Mouse (Mus musculus) kidney, postnatal 0 days (tissue): ENCODE results near the gene Zdhhc9. TPM values are rescaled to one million over a fixed set of nuclear protein-coding genes. Genes with fewer than 3 reads are reported as not detected.
A peak's percentile ranks its signal among the peaks of the same experiment; 100 is the strongest.
"Not testable (repeated sequence)": the region's sequence is repeated elsewhere in the genome, so short reads cannot be mapped to it uniquely, and the experiment has no call there.

ENCODE experiments used
- ATAC-seq: fragments of 200-750 bp; cut with Nextera tagmentation; replicated peaks from 2 replicates; pipeline ENCODE4 v1.8.0; 2017; ENCODE audit warnings: low read depth, moderate number of reproducible peaks, moderate TSS enrichment, moderate library complexity; ENCODE audit not compliant: low FRiP score
- DNase-seq: peaks from one replicate; pipeline ENCODE4 v3.0.0-alpha.2; 2016; ENCODE audit warnings: low spot score
- H3K27ac ChIP-seq: fragments of 300-500 bp; sonication (generic); 2 replicates; pipeline ENCODE4 v1.5.1; 2014; ENCODE audit warnings: mild to moderate bottlenecking
- H3K27me3 ChIP-seq: fragments of 300-500 bp; sonication (generic); 2 replicates; pipeline ENCODE4 v1.6.1; 2014; ENCODE audit warnings: low read length, mixed read lengths; ENCODE audit not compliant: insufficient read depth
- H3K36me3 ChIP-seq: fragments of 300-500 bp; sonication (generic); 2 replicates; pipeline ENCODE4 v1.6.1; 2014; ENCODE audit warnings: low read length, mixed read lengths; ENCODE audit not compliant: insufficient read depth
- H3K4me1 ChIP-seq: fragments of 300-500 bp; sonication (generic); replicated peaks from 2 replicates; pipeline ENCODE4 v1.6.1; 2014; ENCODE audit warnings: antibody characterized with exemption, low read length, mixed read lengths; ENCODE audit not compliant: insufficient read depth
- H3K4me2 ChIP-seq: fragments of 300-500 bp; sonication (generic); 2 replicates; pipeline ENCODE4 v1.6.1; 2014; ENCODE audit warnings: mild to moderate bottlenecking, low read length, moderate library complexity, mixed read lengths
- H3K4me3 ChIP-seq: fragments of 300-500 bp; sonication (generic); replicated peaks from 2 replicates; pipeline ENCODE4 v1.5.1; 2014; ENCODE audit warnings: low read depth, low read length
- H3K9ac ChIP-seq: fragments of 300-500 bp; sonication (generic); 2 replicates; pipeline ENCODE4 v1.6.1; 2014; ENCODE audit warnings: low read depth, low read length
- H3K9me3 ChIP-seq: fragments of 300-500 bp; sonication (generic); replicated peaks from 2 replicates; pipeline ENCODE4 v1.6.1; 2016; ENCODE audit warnings: low read length, inconsistent platforms, mixed read lengths
- CTCF ChIP-seq: IDR thresholded peaks from 2 replicates; pipeline ENCODE4 v1.5.1; 2016; ENCODE audit warnings: antibody characterized with exemption, low read depth, mild to moderate bottlenecking, moderate library complexity
- WGBS: fragments of 180-500 bp; shearing (Covaris S2); extraction: QIAGEN DNeasy Blood & Tissue Kit; methylation state at CpG from one replicate; pipeline ENCODE4 v1.1.7; 2014; 5-methylcytosine and 5-hydroxymethylcytosine counted together
- polyA plus RNA-seq: library from polyadenylated mRNA; unstranded; fragments of >200 nt; fragmentation: Nextera tagmentation; extraction: Ambion mirVana; gene quantifications from 2 replicates; pipeline ENCODE4 v1.2.1, GENCODE M21; 2015

The Zdhhc9 gene
- polyA plus RNA-seq, 1 experiment from 2014 or later = 3.8 TPM

- Histone ChIP-seq H3K4me2 (no peak overlapping the region), H3K4me1 (no peaks in the 10 kb centered on the region), H3K27me3 (no peaks in the 10 kb centered on the region), H3K36me3 (no peaks in the 10 kb centered on the region), H3K9ac (no peak overlapping the region), H3K27ac (no peak overlapping the region), H3K4me3 (no peak overlapping the region), H3K9me3 (no peaks in the 10 kb centered on the region)
- WGBS = 87% methylated on average over 7 of the region's 7 CpGs
- TF ChIP-seq CTCF = no peak
- ATAC-seq (no peak), DNase-seq (no peak)
These were observed 14.0 kb upstream of the Zdhhc9 start for GRCm38 (mm10) chrX:48222706-48223105.

GRCm38 (mm10) chrX:48219468-48219867, 10.8 kb upstream of the Zdhhc9 start:
- ATAC-seq = no peak
- Histone ChIP-seq H3K9me3 (no peaks in the 10 kb centered on the region), H3K4me1 (no peaks in the 10 kb centered on the region), H3K9ac (no peak overlapping the region), H3K4me2 (no peak overlapping the region), H3K36me3 (no peaks in the 10 kb centered on the region), H3K27ac (no peak overlapping the region), H3K27me3 (no peaks in the 10 kb centered on the region), H3K4me3 (no peak overlapping the region)
- WGBS = 85% methylated on average over 5 of the region's 5 CpGs
- DNase-seq = no peak
- TF ChIP-seq CTCF = no peak

GRCm38 (mm10) chrX:48209746-48210145, 1.1 kb upstream of the Zdhhc9 start:
- ATAC-seq, H3K9me3 ChIP-seq, H3K4me2 ChIP-seq, DNase-seq, H3K9ac ChIP-seq, H3K4me3 ChIP-seq, H3K36me3 ChIP-seq, H3K27ac ChIP-seq, H3K4me1 ChIP-seq, H3K27me3 ChIP-seq: not testable (repeated sequence)
- 70% methylated on average over 3 of the region's 4 CpGs for WGBS

GRCm38 (mm10) chrX:48207761-48208487, 754 bp downstream of the Zdhhc9 start:
- Histone ChIP-seq H3K4me3 (peak overlapping the region; percentile 67), H3K27ac (peak overlapping the region; percentile 68; the same call in 1 of the 2 replicates), H3K4me1 (no peaks in the 10 kb centered on the region), H3K9ac (peak overlapping the region; percentile 60), H3K27me3 (no peaks in the 10 kb centered on the region), H3K4me2 (peak overlapping the region; percentile 57), H3K36me3 (no peaks in the 10 kb centered on the region), H3K9me3 (no peaks in the 10 kb centered on the region)
- no peak for TF ChIP-seq CTCF
- 19% methylated on average over 35 of the region's 36 CpGs for WGBS
- DNase-seq (peak; percentile 18), ATAC-seq (peak; percentile 79)

DNA sequence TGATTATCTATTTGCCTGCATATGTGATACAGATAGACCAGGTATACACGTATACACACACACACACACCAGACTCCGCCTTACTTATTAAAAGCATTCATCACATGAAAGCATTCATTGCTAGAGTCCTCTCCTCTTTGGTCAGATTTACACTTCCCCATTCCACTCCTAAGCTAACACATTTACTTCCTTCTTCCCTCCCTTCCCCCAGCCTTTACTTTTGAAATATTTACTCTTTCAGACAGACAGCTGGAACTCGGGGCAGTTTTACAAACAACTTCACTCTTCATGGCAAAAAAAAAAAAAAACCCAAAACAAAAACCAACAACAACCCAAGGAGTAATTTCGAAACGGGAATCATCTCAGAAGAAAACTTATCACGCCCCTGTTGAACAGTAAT, 4.2 kb downstream of the Zdhhc9 start:
- H3K4me1 ChIP-seq = no peaks in the 10 kb centered on the region
- no peak overlapping the region for H3K27ac ChIP-seq
- no peak overlapping the region for H3K4me2 ChIP-seq
- H3K4me3 ChIP-seq = no peak overlapping the region
- no peak for ATAC-seq
- no peaks in the 10 kb centered on the region for H3K27me3 ChIP-seq
- 69% methylated on average over 6 of the region's 6 CpGs for WGBS
- no peaks in the 10 kb centered on the region for H3K9me3 ChIP-seq
- no peak overlapping the region for H3K9ac ChIP-seq
- peak; percentile 2 for DNase-seq
- TF ChIP-seq CTCF = no peak
- no peaks in the 10 kb centered on the region for H3K36me3 ChIP-seq

- H3K4me3 ChIP-seq = no peak overlapping the region
- 69% methylated on average over 7 of the region's 7 CpGs for WGBS
- no peaks in the 10 kb centered on the region for H3K27me3 ChIP-seq
- no peaks in the 10 kb centered on the region for H3K36me3 ChIP-seq
- H3K4me2 ChIP-seq = no peak overlapping the region
- ATAC-seq (no peak), DNase-seq (no peak)
- H3K4me1 ChIP-seq = no peaks in the 10 kb centered on the region
- H3K9me3 ChIP-seq = no peaks in the 10 kb centered on the region
- TF ChIP-seq CTCF = no peak
- H3K9ac ChIP-seq = no peak overlapping the region
- no peak overlapping the region for H3K27ac ChIP-seq
These were observed 4.9 kb downstream of the Zdhhc9 start for GRCm38 (mm10) chrX:48203763-48204162.

DNA sequence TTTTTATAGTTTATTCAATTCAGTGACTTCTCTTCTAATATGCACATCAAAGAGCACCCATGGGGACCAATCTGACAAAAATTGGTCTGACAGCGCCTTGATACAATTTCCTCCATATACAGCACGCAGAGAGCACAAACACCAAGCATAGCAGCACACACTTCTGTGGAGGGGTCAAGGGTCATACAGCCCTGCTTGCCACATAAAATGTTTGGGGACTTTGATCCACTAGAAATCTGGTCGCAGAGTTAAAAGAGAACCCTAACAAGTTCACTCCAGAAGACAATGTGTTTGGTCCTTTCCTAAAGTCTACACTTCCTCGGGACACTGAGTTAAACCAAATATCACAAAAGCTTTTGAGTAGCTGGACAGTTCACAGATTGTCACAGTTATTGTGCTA, 5.7 kb downstream of the Zdhhc9 start:
- WGBS = 75% methylated on average over 4 of the region's 4 CpGs
- H3K36me3 ChIP-seq = no peaks in the 10 kb centered on the region
- no peaks in the 10 kb centered on the region for H3K9me3 ChIP-seq
- H3K4me3 ChIP-seq = no peak overlapping the region
- H3K9ac ChIP-seq = no peak overlapping the region
- no peak overlapping the region for H3K27ac ChIP-seq
- no peak for ATAC-seq
- no peaks in the 10 kb centered on the region for H3K4me1 ChIP-seq
- no peak overlapping the region for H3K4me2 ChIP-seq
- H3K27me3 ChIP-seq = no peaks in the 10 kb centered on the region
- no peak for TF ChIP-seq CTCF
- DNase-seq = no peak
